Mouse (Mus musculus): Measurements from ENCODE around the gene Adgra3. TPM values are rescaled to one million over a fixed set of nuclear protein-coding genes. Genes with fewer than 3 reads are reported as not detected.

Adgra3 gene
- polyA plus RNA-seq, 1 experiment from 2014 or later = 22.3 TPM

- peak; percentile 48 for ATAC-seq
- no peaks in the 10 kb centered on the region for H3K27me3 ChIP-seq
- peaks cover 56% of the 10 kb centered on the region for H3K4me1 ChIP-seq
- no peaks in the 10 kb centered on the region for H3K9me3 ChIP-seq (replicated peaks)
- no peaks in the 10 kb centered on the region for H3K36me3 ChIP-seq (ENCODE audit: poor library complexity, severe bottlenecking)
- H3K4me2 ChIP-seq = no peak overlapping the region
- H3K9ac ChIP-seq = no peak overlapping the region
- H3K27ac ChIP-seq = peak overlapping the region; percentile 7
- 24% methylated on average over 5 of the region's 5 CpGs for WGBS
- H3K4me3 ChIP-seq = no peak overlapping the region
Observed at GRCm38 (mm10) chr5:50048271-50048851, 10.4 kb downstream of the Adgra3 start.

- H3K27ac ChIP-seq = no peak overlapping the region
- H3K9ac ChIP-seq = no peak overlapping the region
- H3K9me3 ChIP-seq (replicated peaks) = no peaks in the 10 kb centered on the region
- H3K4me1 ChIP-seq = peaks cover 42% of the 10 kb centered on the region
- H3K36me3 ChIP-seq (ENCODE audit: poor library complexity, severe bottlenecking) = no peaks in the 10 kb centered on the region
- no peak for ATAC-seq
- H3K4me2 ChIP-seq = no peak overlapping the region
- H3K4me3 ChIP-seq = no peak overlapping the region
- H3K27me3 ChIP-seq = no peaks in the 10 kb centered on the region
- 89% methylated on average over 6 of the region's 6 CpGs for whole genome bisulfite sequencing
Observed at GRCm38 (mm10) chr5:50045180-50045579, 13.6 kb downstream of the Adgra3 start.

DNA sequence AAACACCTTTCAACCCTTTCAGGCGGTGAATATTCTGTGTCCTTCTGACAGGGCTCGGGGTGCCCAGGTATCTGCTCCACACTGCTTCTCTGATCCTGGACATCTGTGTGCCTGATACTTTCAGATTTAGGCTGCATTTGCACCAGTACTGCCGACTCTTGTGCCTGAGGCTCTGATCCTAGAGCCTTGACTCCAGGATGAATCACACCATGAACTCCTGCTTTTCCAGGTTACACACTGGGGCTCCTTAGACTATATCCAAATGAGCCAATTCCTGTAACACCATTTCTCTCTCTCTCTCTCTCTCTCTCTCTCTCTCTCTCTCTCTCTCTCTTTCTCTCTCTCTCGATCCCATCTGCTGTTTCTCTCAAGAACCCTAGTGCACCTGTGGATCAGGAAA, 15.1 kb downstream of the Adgra3 start:
- no peaks in the 10 kb centered on the region for H3K27me3 ChIP-seq
- no peaks in the 10 kb centered on the region for H3K36me3 ChIP-seq (ENCODE audit: poor library complexity, severe bottlenecking)
- H3K9me3 ChIP-seq (replicated peaks) = no peaks in the 10 kb centered on the region
- no peak for ATAC-seq
- H3K4me2 ChIP-seq = no peak overlapping the region
- H3K4me3 ChIP-seq = no peak overlapping the region
- H3K9ac ChIP-seq = no peak overlapping the region
- H3K27ac ChIP-seq = no peak overlapping the region
- peaks cover 39% of the 10 kb centered on the region for H3K4me1 ChIP-seq
- WGBS = 87% methylated on average over 4 of the region's 4 CpGs

DNA sequence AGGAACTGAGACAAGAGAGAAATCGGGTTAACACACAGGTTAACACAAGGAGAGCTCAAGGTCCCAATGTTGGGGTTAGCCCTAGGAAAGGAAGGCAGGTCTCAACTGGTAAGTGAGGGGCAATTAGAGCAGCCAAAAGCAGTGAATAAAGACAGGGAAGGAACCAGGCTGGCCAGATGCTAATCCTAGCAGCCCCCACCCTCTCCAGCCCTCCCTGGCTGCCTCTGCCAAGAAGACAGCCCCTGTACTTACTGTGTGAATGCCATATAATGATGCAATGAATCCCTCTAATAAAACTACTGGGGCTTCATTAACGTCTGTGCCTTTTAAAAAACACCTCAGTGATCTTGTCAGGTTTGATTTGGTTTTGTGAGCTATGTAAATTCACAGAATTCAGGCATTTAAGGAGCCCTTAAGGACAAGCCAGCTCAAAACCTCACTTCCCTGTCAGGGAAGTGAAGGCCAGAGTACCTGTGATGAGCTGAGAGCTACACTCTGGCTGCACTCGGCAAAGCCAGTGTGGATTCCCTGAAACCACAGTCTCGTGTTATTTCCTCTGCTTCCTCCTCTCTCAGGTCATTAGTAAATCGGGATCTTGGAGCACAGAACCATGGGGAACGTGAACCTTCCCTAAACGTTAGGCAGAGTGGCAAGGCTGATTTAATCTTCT, 16.4 kb downstream of the Adgra3 start:
- Histone ChIP-seq H3K9me3 (replicated peaks) (no peaks in the 10 kb centered on the region), H3K9ac (no peak overlapping the region), H3K27ac (peak overlapping the region; percentile 33), H3K4me3 (no peak overlapping the region), H3K27me3 (no peaks in the 10 kb centered on the region), H3K36me3 (ENCODE audit: poor library complexity, severe bottlenecking) (no peaks in the 10 kb centered on the region), H3K4me1 (peaks cover 37% of the 10 kb centered on the region), H3K4me2 (no peak overlapping the region)
- peak; percentile 92 for ATAC-seq
- 38% methylated on average over 7 of the region's 7 CpGs for WGBS

DNA sequence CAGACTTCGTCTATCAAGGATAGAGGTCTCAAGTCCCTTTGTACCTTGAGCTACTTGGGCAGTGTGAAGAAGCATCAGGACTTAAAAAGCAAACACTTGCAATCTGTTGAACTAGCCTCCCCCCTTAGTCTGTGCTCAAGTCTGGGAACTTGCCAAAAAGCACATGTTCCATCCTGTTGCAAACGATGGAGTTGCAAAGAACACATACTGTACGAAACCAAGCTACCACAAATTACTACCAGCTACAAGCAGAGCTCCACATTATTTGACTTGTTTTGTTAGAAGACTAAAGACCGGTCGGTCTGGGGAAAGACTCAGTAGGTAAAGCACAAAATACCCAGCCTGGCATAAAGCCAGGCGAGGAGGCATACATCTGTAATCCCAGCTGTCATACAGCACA, 19.3 kb downstream of the Adgra3 start:
- no peaks in the 10 kb centered on the region for H3K27me3 ChIP-seq
- H3K36me3 ChIP-seq (ENCODE audit: poor library complexity, severe bottlenecking) = no peaks in the 10 kb centered on the region
- no peak overlapping the region for H3K4me2 ChIP-seq
- no peak for ATAC-seq
- peaks cover 64% of the 10 kb centered on the region for H3K4me1 ChIP-seq
- no peak overlapping the region for H3K27ac ChIP-seq
- 61% methylated on average over 6 of the region's 6 CpGs for WGBS
- H3K9me3 ChIP-seq (replicated peaks) = no peaks in the 10 kb centered on the region
- no peak overlapping the region for H3K4me3 ChIP-seq
- H3K9ac ChIP-seq = no peak overlapping the region

DNA sequence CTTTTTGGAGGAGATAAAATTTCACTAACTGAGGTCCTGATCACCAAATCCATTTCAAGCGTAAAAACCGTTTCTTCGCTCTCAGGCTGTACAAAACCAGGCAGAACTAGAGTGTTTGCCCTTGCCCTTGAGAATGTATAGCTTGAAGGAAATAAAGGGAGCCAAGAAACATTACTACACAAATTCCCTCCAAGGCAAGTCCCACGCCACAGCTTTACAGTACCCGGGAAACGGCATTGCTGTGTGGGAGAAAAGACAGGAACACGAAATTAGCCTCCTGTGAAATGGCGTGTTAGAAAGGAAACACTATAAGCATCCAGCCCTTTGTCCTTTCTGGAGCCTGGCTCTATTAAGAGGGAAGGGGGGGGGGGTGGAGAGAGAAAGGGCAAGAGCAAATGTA, 21.1 kb downstream of the Adgra3 start:
- Histone ChIP-seq H3K9ac (no peak overlapping the region), H3K4me3 (no peak overlapping the region), H3K4me1 (peaks cover 66% of the 10 kb centered on the region), H3K27ac (no peak overlapping the region), H3K27me3 (no peaks in the 10 kb centered on the region), H3K36me3 (ENCODE audit: poor library complexity, severe bottlenecking) (no peaks in the 10 kb centered on the region), H3K4me2 (no peak overlapping the region), H3K9me3 (replicated peaks) (no peaks in the 10 kb centered on the region)
- ATAC-seq = 0 out of 2 replicates have a peak, but pooled peaks have one; percentile 17
- 30% methylated on average over 8 of the region's 8 CpGs for WGBS

- Histone ChIP-seq H3K4me1 (peaks cover 57% of the 10 kb centered on the region), H3K27me3 (no peaks in the 10 kb centered on the region), H3K4me2 (no peak overlapping the region), H3K9me3 (replicated peaks) (no peaks in the 10 kb centered on the region), H3K36me3 (ENCODE audit: poor library complexity, severe bottlenecking) (no peaks in the 10 kb centered on the region), H3K9ac (no peak overlapping the region), H3K27ac (no peak overlapping the region), H3K4me3 (no peak overlapping the region)
- 62% methylated on average over 8 of the region's 8 CpGs for WGBS
- ATAC-seq = no peak
Observed at GRCm38 (mm10) chr5:50034900-50035514, 23.8 kb downstream of the Adgra3 start.

- Histone ChIP-seq H3K4me3 (no peak overlapping the region), H3K4me1 (peaks cover 50% of the 10 kb centered on the region), H3K9ac (no peak overlapping the region), H3K27ac (no peak overlapping the region), H3K9me3 (replicated peaks) (no peaks in the 10 kb centered on the region), H3K4me2 (no peak overlapping the region), H3K27me3 (no peaks in the 10 kb centered on the region), H3K36me3 (ENCODE audit: poor library complexity, severe bottlenecking) (no peaks in the 10 kb centered on the region)
- WGBS = 41% methylated on average over 6 of the region's 6 CpGs
- 0 out of 2 replicates have a peak, but pooled peaks have one; percentile 27 for ATAC-seq
Observed at GRCm38 (mm10) chr5:50034231-50034630, 24.6 kb downstream of the Adgra3 start.

- no peak overlapping the region for H3K4me2 ChIP-seq
- ATAC-seq = no peak
Observed at GRCm38 (mm10) chr5:50033660-50034059, 25.1 kb downstream of the Adgra3 start.

GRCm38 (mm10) chr5:50032332-50032731, 26.5 kb downstream of the Adgra3 start:
- Histone ChIP-seq H3K36me3 (ENCODE audit: poor library complexity, severe bottlenecking) (no peaks in the 10 kb centered on the region), H3K4me2 (no peak overlapping the region), H3K9me3 (replicated peaks) (no peaks in the 10 kb centered on the region), H3K4me1 (peaks cover 51% of the 10 kb centered on the region), H3K27ac (no peak overlapping the region), H3K4me3 (no peak overlapping the region), H3K9ac (no peak overlapping the region), H3K27me3 (no peaks in the 10 kb centered on the region)
- WGBS = 57% methylated on average over 5 of the region's 5 CpGs
- peak; percentile 60 for ATAC-seq

More at GRCm38 (mm10) chr5:50033660-50034059, 25.1 kb downstream of the Adgra3 start:
- Histone ChIP-seq H3K36me3 (ENCODE audit: poor library complexity, severe bottlenecking) (no peaks in the 10 kb centered on the region), H3K4me1 (peaks cover 48% of the 10 kb centered on the region), H3K4me3 (no peak overlapping the region), H3K9me3 (replicated peaks) (no peaks in the 10 kb centered on the region), H3K27me3 (no peaks in the 10 kb centered on the region), H3K9ac (no peak overlapping the region), H3K27ac (no peak overlapping the region)
- 27% methylated on average over 9 of the region's 9 CpGs for WGBS

DNA sequence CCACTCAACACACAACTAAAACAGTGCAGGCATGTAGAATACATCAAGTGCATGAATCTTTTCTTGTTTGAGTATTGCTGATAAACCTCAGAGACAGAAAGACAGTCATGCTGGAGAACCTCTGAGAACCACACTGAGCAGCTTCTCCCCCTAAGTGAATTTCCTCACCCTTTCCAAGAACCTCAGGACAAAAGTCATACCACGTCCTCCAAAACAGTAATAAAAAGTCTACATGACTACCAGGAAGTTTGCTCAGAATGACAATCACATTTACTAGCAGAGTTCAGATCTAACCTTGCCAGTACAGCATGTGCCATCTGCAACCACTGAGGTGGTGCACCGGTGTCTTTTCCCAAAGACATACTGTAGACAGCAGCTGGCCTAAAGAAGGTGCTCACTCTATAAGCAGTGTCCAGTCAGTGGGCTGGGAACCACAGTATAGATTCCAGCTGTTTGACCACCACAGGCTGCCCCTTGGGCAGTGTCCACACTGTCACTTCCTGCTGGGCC, 27.0 kb downstream of the Adgra3 start:
- ATAC-seq = peak; percentile 14; the same call in 1 of the 2 replicates
- Histone ChIP-seq H3K4me3 (no peak overlapping the region), H3K4me1 (peaks cover 51% of the 10 kb centered on the region), H3K27ac (no peak overlapping the region), H3K4me2 (no peak overlapping the region), H3K27me3 (no peaks in the 10 kb centered on the region), H3K9ac (no peak overlapping the region), H3K36me3 (ENCODE audit: poor library complexity, severe bottlenecking) (no peaks in the 10 kb centered on the region), H3K9me3 (replicated peaks) (no peaks in the 10 kb centered on the region)
- 96% methylated on average over 2 of the region's 2 CpGs for WGBS

DNA sequence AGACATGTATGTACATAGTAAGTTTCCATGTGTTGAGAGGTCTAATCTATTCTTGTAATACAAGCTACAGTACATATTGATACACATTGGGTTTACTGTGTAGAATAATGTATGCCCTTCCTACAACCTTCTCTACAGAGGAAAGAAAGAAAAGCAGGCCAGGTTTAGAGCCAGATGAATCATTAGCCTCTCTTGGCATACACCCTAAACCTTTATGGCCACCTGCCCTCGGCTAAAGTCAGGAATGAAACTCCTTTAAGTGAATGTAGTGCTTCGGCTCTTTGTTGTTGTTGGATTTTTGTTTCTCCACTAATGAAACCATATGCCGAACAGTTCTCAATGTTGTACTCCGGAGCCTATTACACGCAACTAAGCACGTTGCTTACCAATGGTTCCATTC, 27.5 kb downstream of the Adgra3 start:
- H3K9me3 ChIP-seq (replicated peaks) = no peaks in the 10 kb centered on the region
- no peak overlapping the region for H3K4me2 ChIP-seq
- H3K36me3 ChIP-seq (ENCODE audit: poor library complexity, severe bottlenecking) = no peaks in the 10 kb centered on the region
- no peak overlapping the region for H3K27ac ChIP-seq
- H3K9ac ChIP-seq = no peak overlapping the region
- H3K27me3 ChIP-seq = no peaks in the 10 kb centered on the region
- WGBS = 88% methylated on average over 6 of the region's 6 CpGs
- no peak overlapping the region for H3K4me3 ChIP-seq
- H3K4me1 ChIP-seq = peaks cover 51% of the 10 kb centered on the region
- ATAC-seq = no peak
